Comparison of ENCODE assay signal across 18 mouse cellular contexts in the genomic region with DNA sequence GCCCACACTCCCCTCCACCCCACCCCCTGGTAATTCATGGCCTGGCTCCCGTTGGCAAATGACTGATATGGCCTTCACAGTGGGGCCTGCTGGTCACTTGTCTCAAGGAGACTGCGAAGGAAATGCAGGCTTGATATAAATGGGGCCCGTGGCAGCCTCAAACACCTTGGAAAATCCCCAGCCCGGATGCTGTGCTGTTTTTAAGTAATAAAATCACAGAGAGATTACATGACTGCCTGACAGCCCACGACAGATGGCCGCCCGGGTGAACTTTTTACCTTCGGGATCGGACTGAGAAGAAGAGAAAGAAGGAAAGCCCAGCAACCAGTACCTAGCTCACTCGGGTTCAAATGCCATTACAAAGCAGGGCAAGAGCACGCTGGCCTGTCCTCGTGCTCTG.
A peak's percentile ranks its signal among the peaks of the same experiment; 100 is the strongest.
DNase-seq lines count a peak whose midpoint lies in the region; ATAC-seq and TF ChIP-seq lines count a peak whose summit lies in the region.
"Had no signal": no experiment of that assay in that cellular context is flagged by ENCODE, and none has a peak within 500 bp of the region (broad histone marks: within the 10 kb centered on the region; RNA-seq: fewer than 3 reads in every experiment).

No protein-coding gene starts in this region.

- TF ChIP-seq EP300 in stomach, postnatal 0 days (optimal IDR thresholded peaks at IDR 0.05), result no peak

- H3K9ac ChIP-seq in kidney, embryonic 15.5 days, result no peak overlapping the region
- no peak overlapping the region for H3K9ac ChIP-seq in stomach, postnatal 0 days (ENCODE audit: low read length)
- H3K9ac ChIP-seq: embryonic facial prominence, embryonic 13.5 days; forebrain, embryonic 13.5 days; forebrain, postnatal 0 days; heart, embryonic 15.5 days; hindbrain, embryonic 14.5 days had no signal

- TF ChIP-seq CTCF in stomach, postnatal 0 days (IDR thresholded peaks at IDR 0.05; ENCODE audit: low read depth), result no peak

- ATAC-seq in kidney, embryonic 15.5 days (replicated peaks; ENCODE audit: low FRiP score), result no peak
- ATAC-seq in stomach, postnatal 0 days (ENCODE audit: low FRiP score, low TSS enrichment), result no peak
- ATAC-seq: forebrain, embryonic 13.5 days; forebrain, postnatal 0 days had no signal

- no peak overlapping the region for H3K27ac ChIP-seq in kidney, embryonic 15.5 days
- H3K27ac ChIP-seq in embryonic facial prominence, embryonic 10.5 days (replicated peaks), result 0 out of 2 replicates have a peak overlapping the region, but pooled peaks have one; percentile 16
- H3K27ac ChIP-seq in stomach, postnatal 0 days (replicated peaks), result no peak overlapping the region
- H3K27ac ChIP-seq: embryonic facial prominence, embryonic 13.5 days; forebrain, embryonic 13.5 days; heart, adult 2 months; heart, embryonic 15.5 days; hindbrain, embryonic 14.5 days had no signal

- H3K27me3 ChIP-seq in kidney, embryonic 15.5 days, result peaks cover 3% of the 10 kb centered on the region; the same call in 1 of the 2 replicates
- H3K27me3 ChIP-seq in embryonic facial prominence, embryonic 10.5 days (replicated peaks; ENCODE audit: low read depth, poor library complexity, severe bottlenecking), result no peaks in the 10 kb centered on the region
- no peaks in the 10 kb centered on the region for H3K27me3 ChIP-seq in stomach, postnatal 0 days (ENCODE audit: control insufficient read depth, insufficient read depth, low read length)
- H3K27me3 ChIP-seq: embryonic facial prominence, embryonic 13.5 days; heart, embryonic 15.5 days had no signal

- DNase-seq in kidney, adult 9 months, result peak; percentile 4
- peak; percentile 4 to 12 for DNase-seq in kidney, postnatal 36 days
- DNase-seq in kidney, adult 11 months, result no peak
- no peak for DNase-seq in embryonic facial prominence, embryonic 10.5 days (ENCODE audit: low spot score)
- no peak for DNase-seq in stomach, postnatal 0 days (ENCODE audit: low spot score)
- DNase-seq: cerebellum, adult 11-12 months; cerebellum, adult 9-10 months; cerebellum, postnatal 25 days; forebrain, postnatal 0 days; gastrocnemius, postnatal 14 days; heart, adult 2 months; heart, postnatal 14 days had no signal

- H3K4me2 ChIP-seq in kidney, embryonic 15.5 days, result no peak overlapping the region
- no peak overlapping the region for H3K4me2 ChIP-seq in stomach, postnatal 0 days (replicated peaks; ENCODE audit: low read depth)
- H3K4me2 ChIP-seq: embryonic facial prominence, embryonic 13.5 days; forebrain, embryonic 13.5 days; heart, embryonic 11.5 days; heart, embryonic 15.5 days; hindbrain, embryonic 14.5 days had no signal

- H3K4me3 ChIP-seq in kidney, embryonic 15.5 days (replicated peaks), result no peak overlapping the region
- no peak overlapping the region for H3K4me3 ChIP-seq in embryonic facial prominence, embryonic 10.5 days
- H3K4me3 ChIP-seq in stomach, postnatal 0 days (ENCODE audit: low read depth, low read length), result no peak overlapping the region
- H3K4me3 ChIP-seq: embryonic facial prominence, embryonic 13.5 days; forebrain, embryonic 13.5 days; heart, adult 2 months; heart, embryonic 15.5 days had no signal

- WGBS in kidney, embryonic 15.5 days, result 13% methylated on average over 12 of the region's 12 CpGs
- WGBS in embryonic facial prominence, embryonic 10.5 days, result 82% methylated on average over 12 of the region's 12 CpGs
- 43% methylated on average over 12 of the region's 12 CpGs for WGBS in stomach, postnatal 0 days

- H3K36me3 ChIP-seq in kidney, embryonic 15.5 days, result no peaks in the 10 kb centered on the region
- H3K36me3 ChIP-seq in embryonic facial prominence, embryonic 10.5 days (replicated peaks), result no peaks in the 10 kb centered on the region
- H3K36me3 ChIP-seq in stomach, postnatal 0 days (ENCODE audit: control insufficient read depth, insufficient read depth, low read length), result no peaks in the 10 kb centered on the region
- H3K36me3 ChIP-seq: embryonic facial prominence, embryonic 13.5 days; heart, embryonic 15.5 days had no signal

- H3K4me1 ChIP-seq in kidney, embryonic 15.5 days, result peaks cover 23% of the 10 kb centered on the region
- peaks cover 16% of the 10 kb centered on the region for H3K4me1 ChIP-seq in embryonic facial prominence, embryonic 10.5 days
- no peaks in the 10 kb centered on the region for H3K4me1 ChIP-seq in stomach, postnatal 0 days (replicated peaks; ENCODE audit: control insufficient read depth, insufficient read depth)
- H3K4me1 ChIP-seq: heart, embryonic 15.5 days had no signal

- H3K9me3 ChIP-seq in kidney, embryonic 15.5 days (replicated peaks), result no peaks in the 10 kb centered on the region
- H3K9me3 ChIP-seq in embryonic facial prominence, embryonic 10.5 days, result no peaks in the 10 kb centered on the region
- H3K9me3 ChIP-seq in stomach, postnatal 0 days (ENCODE audit: control insufficient read depth, low read length), result no peaks in the 10 kb centered on the region
- H3K9me3 ChIP-seq: forebrain, embryonic 13.5 days; heart, embryonic 15.5 days had no signal

Comparison
In these comparisons a context has a peak if more than half of its experiments do, and no peak if none do; other contexts are left out.
1. DNase-seq: peak in kidney, adult 9 months (single experiment) and kidney, postnatal 36 days (2 of 2); none in kidney, adult 11 months (single experiment), embryonic facial prominence, embryonic 10.5 days (single experiment) and stomach, postnatal 0 days (single experiment).